In genomic region chr3:129504928-129505327, GRCm38 (mm10) we compare ENCODE assay signal across 22 mouse cellular contexts. TPM values are rescaled to one million over a fixed set of nuclear protein-coding genes. Genes with fewer than 3 reads are reported as not detected.
DNase-seq lines count a peak whose midpoint lies in the region; ATAC-seq lines count a peak whose summit lies in the region.
"Had no signal": no experiment of that assay in that cellular context is flagged by ENCODE, and none has a peak within 500 bp of the region (broad histone marks: within the 10 kb centered on the region; RNA-seq: fewer than 3 reads in every experiment).

No protein-coding gene starts in this region.

- H3K4me2 ChIP-seq in intestine, embryonic 15.5 days (replicated peaks) = no peak overlapping the region
- H3K4me2 ChIP-seq: forebrain, embryonic 13.5 days; hindbrain, embryonic 12.5 days had no signal

- no peaks in the 10 kb centered on the region for H3K4me1 ChIP-seq in intestine, embryonic 15.5 days (replicated peaks)
- H3K4me1 ChIP-seq: embryonic facial prominence, embryonic 10.5 days; forebrain, embryonic 13.5 days; heart, embryonic 10.5 days; hindbrain, embryonic 12.5 days had no signal

- no peaks in the 10 kb centered on the region for H3K36me3 ChIP-seq in intestine, embryonic 15.5 days
- H3K36me3 ChIP-seq: embryonic facial prominence, embryonic 10.5 days; G1E; heart, embryonic 10.5 days; hindbrain, embryonic 12.5 days had no signal

- no peak overlapping the region for H3K9ac ChIP-seq in intestine, embryonic 15.5 days
- H3K9ac ChIP-seq: forebrain, embryonic 13.5 days; forebrain, postnatal 0 days; hindbrain, embryonic 12.5 days had no signal

- H3K27ac ChIP-seq in intestine, embryonic 15.5 days = no peak overlapping the region
- H3K27ac ChIP-seq: embryonic facial prominence, embryonic 10.5 days; forebrain, embryonic 13.5 days; heart, embryonic 10.5 days; hindbrain, embryonic 12.5 days had no signal

- no peaks in the 10 kb centered on the region for H3K9me3 ChIP-seq in intestine, embryonic 15.5 days
- H3K9me3 ChIP-seq: embryonic facial prominence, embryonic 10.5 days; forebrain, embryonic 13.5 days; G1E; heart, embryonic 10.5 days; hindbrain, embryonic 12.5 days had no signal

- H3K27me3 ChIP-seq in intestine, embryonic 15.5 days (replicated peaks) = no peaks in the 10 kb centered on the region
- H3K27me3 ChIP-seq: forebrain, embryonic 13.5 days; hindbrain, embryonic 12.5 days had no signal

- 57% methylated on average over 6 of the region's 6 CpGs for WGBS in intestine, embryonic 15.5 days

- peak; percentile 88 for ATAC-seq in intestine, embryonic 15.5 days
- ATAC-seq: CD4-positive, CD25-positive, alpha-beta regulatory T cell, adult 4 months; forebrain, embryonic 13.5 days; forebrain, postnatal 0 days had no signal

- H3K4me3 ChIP-seq in intestine, embryonic 15.5 days (replicated peaks) = no peak overlapping the region
- H3K4me3 ChIP-seq: embryonic facial prominence, embryonic 10.5 days; forebrain, embryonic 13.5 days; heart, embryonic 10.5 days; hindbrain, embryonic 12.5 days had no signal

- DNase-seq in heart, adult 11 months = peak; percentile 19
- DNase-seq in heart, adult 9 months (ENCODE audit: low spot score in 2 of 2) = no peak
- DNase-seq in kidney, adult 9 months = peak; percentile 30
- DNase-seq in kidney, postnatal 10 days = no peak
- peak; percentile 9 for DNase-seq in yolk sac, embryonic 10.5 days (ENCODE audit: low spot score)
- no peak for DNase-seq in urinary bladder, postnatal 14 days (ENCODE audit: low spot score)
- DNase-seq: adrenal gland, adult 8-10 months; adrenal gland, postnatal 36 days; B cell, adult 2 months; cerebellum, adult 2 months; cerebellum, postnatal 10 days; forebrain, postnatal 0 days; gastrocnemius, postnatal 14 days; heart, postnatal 10 days; heart, postnatal 4 days had no signal

RNA-seq across cellular contexts. Expression of gene Elovl6, which starts 27.2 kb away (rescaled TPM):
- polyA plus RNA-seq in intestine, embryonic 15.5 days (2015; fragmentation: Nextera tagmentation; extraction: Ambion mirVana) = 46.4 and 47.8 TPM in 2 replicates

Comparison
In these comparisons a context has a peak if more than half of its experiments do, and no peak if none do; other contexts are left out.
1. DNase-seq: peak in heart, adult 11 months (single experiment), kidney, adult 9 months (single experiment) and yolk sac, embryonic 10.5 days (single experiment); none in heart, adult 9 months (0 of 2), kidney, postnatal 10 days (single experiment) and urinary bladder, postnatal 14 days (single experiment).